Mouse (Mus musculus): ENCODE data around the gene Ang. TPM values are rescaled to one million over a fixed set of nuclear protein-coding genes. Genes with fewer than 3 reads are reported as not detected.

Gene Ang
- polyA plus RNA-seq, 1 experiment from 2014 or later = 3.7 TPM

- no peaks in the 10 kb centered on the region for H3K27me3 ChIP-seq
- WGBS = 94% methylated on average over 2 of the region's 2 CpGs
- H3K9ac ChIP-seq (replicated peaks) = no peak overlapping the region
- H3K4me3 ChIP-seq (replicated peaks) = no peak overlapping the region
- H3K4me2 ChIP-seq = no peak overlapping the region
- H3K9me3 ChIP-seq = no peaks in the 10 kb centered on the region
- H3K4me1 ChIP-seq (replicated peaks) = no peaks in the 10 kb centered on the region
- H3K36me3 ChIP-seq = no peaks in the 10 kb centered on the region
- H3K27ac ChIP-seq = no peak overlapping the region
- ATAC-seq (ENCODE audit: insufficient number of reproducible peaks, insufficient read depth, low FRiP score, low TSS enrichment, low read depth) = no peak
These were observed 21.3 kb upstream of the Ang start for GRCm38 (mm10) chr14:51069617-51070016.

DNA sequence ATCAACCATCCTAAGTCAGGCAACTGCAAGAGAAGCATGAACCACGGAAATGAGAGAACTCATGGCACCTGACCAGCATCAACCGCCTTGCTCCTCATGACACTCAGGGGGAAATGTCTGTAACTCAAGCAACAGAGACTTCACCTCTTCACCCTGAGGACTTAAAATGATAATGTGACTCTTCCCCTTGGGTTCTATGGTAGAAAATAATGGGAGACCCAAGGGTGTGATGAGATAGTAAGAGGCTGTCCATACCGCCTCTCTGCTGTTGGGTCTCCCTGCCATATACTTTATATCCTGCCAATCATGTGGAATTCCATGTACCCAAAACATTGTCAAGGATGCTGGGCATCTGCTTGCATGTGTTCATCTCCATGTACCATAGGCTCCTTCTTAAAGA, 16.6 kb upstream of the Ang start, which contains the start of gene Olfr750:
Gene Olfr750 (minus strand): TSS at position 101 of the 400 bp plus-strand sequence.
- Histone ChIP-seq H3K27me3 (no peaks in the 10 kb centered on the region), H3K9me3 (no peaks in the 10 kb centered on the region), H3K4me3 (replicated peaks) (no peak within 1 kb of the TSS), H3K4me2 (no peak within 1 kb of the TSS), H3K27ac (no peak within 1 kb of the TSS), H3K9ac (replicated peaks) (no peak within 1 kb of the TSS), H3K36me3 (no peaks in the 10 kb centered on the region), H3K4me1 (replicated peaks) (no peaks in the 10 kb centered on the region)
- 88% methylated on average over 3 of the region's 3 CpGs for WGBS
- no peak for ATAC-seq (ENCODE audit: insufficient number of reproducible peaks, insufficient read depth, low FRiP score, low TSS enrichment, low read depth)

GRCm38 (mm10) chr14:51079180-51079579, 11.8 kb upstream of the Ang start:
- H3K9me3 ChIP-seq = no peaks in the 10 kb centered on the region
- WGBS = 84% methylated on average over 1 of the region's 1 CpGs

GRCm38 (mm10) chr14:51081035-51081434, 9.9 kb upstream of the Ang start:
- no peak overlapping the region for H3K27ac ChIP-seq
- H3K36me3 ChIP-seq = no peaks in the 10 kb centered on the region
- WGBS = 85% methylated on average over 2 of the region's 2 CpGs
- H3K4me2 ChIP-seq = no peak overlapping the region
- no peaks in the 10 kb centered on the region for H3K9me3 ChIP-seq
- no peak for ATAC-seq (ENCODE audit: insufficient number of reproducible peaks, insufficient read depth, low FRiP score, low TSS enrichment, low read depth)
- peaks cover 45% of the 10 kb centered on the region for H3K27me3 ChIP-seq
- peaks cover 9% of the 10 kb centered on the region; the same call in 1 of the 2 replicates for H3K4me1 ChIP-seq (replicated peaks)
- H3K9ac ChIP-seq (replicated peaks) = no peak overlapping the region
- H3K4me3 ChIP-seq (replicated peaks) = no peak overlapping the region

More at GRCm38 (mm10) chr14:51079180-51079579, 11.8 kb upstream of the Ang start:
- H3K9ac ChIP-seq (replicated peaks) = no peak overlapping the region
- no peak overlapping the region for H3K27ac ChIP-seq
- H3K4me2 ChIP-seq = no peak overlapping the region
- peaks cover 42% of the 10 kb centered on the region for H3K27me3 ChIP-seq
- peaks cover 9% of the 10 kb centered on the region; the same call in 1 of the 2 replicates for H3K4me1 ChIP-seq (replicated peaks)
- no peaks in the 10 kb centered on the region for H3K36me3 ChIP-seq
- ATAC-seq (ENCODE audit: insufficient number of reproducible peaks, insufficient read depth, low FRiP score, low TSS enrichment, low read depth) = no peak
- no peak overlapping the region for H3K4me3 ChIP-seq (replicated peaks)

- H3K27ac ChIP-seq = no peak overlapping the region
- no peaks in the 10 kb centered on the region for H3K9me3 ChIP-seq
- peak overlapping the region; percentile 67 for H3K9ac ChIP-seq (replicated peaks)
- peak overlapping the region; percentile 89 for H3K4me2 ChIP-seq
- H3K4me1 ChIP-seq (replicated peaks) = peaks cover 9% of the 10 kb centered on the region; the same call in 1 of the 2 replicates
- WGBS = 2% methylated on average over 40 of the region's 40 CpGs
- peaks cover 45% of the 10 kb centered on the region for H3K27me3 ChIP-seq
- no peaks in the 10 kb centered on the region for H3K36me3 ChIP-seq
- peak overlapping the region; percentile 55 for H3K4me3 ChIP-seq (replicated peaks)
- ATAC-seq (ENCODE audit: insufficient number of reproducible peaks, insufficient read depth, low FRiP score, low TSS enrichment, low read depth) = 0 out of 2 replicates have a peak, but pooled peaks have one; percentile 55
These were observed 8.1 kb upstream of the Ang start for GRCm38 (mm10) chr14:51082599-51083581.

- H3K9ac ChIP-seq (replicated peaks) = no peak overlapping the region
- WGBS = 11% methylated on average over 7 of the region's 7 CpGs
- no peak for ATAC-seq (ENCODE audit: insufficient number of reproducible peaks, insufficient read depth, low FRiP score, low TSS enrichment, low read depth)
- H3K4me2 ChIP-seq = peak overlapping the region; percentile 89
- peaks cover 11% of the 10 kb centered on the region; the same call in 1 of the 2 replicates for H3K4me1 ChIP-seq (replicated peaks)
- H3K4me3 ChIP-seq (replicated peaks) = peak overlapping the region; percentile 55
- no peak overlapping the region for H3K27ac ChIP-seq
- no peaks in the 10 kb centered on the region for H3K9me3 ChIP-seq
- peaks cover 45% of the 10 kb centered on the region for H3K27me3 ChIP-seq
- no peaks in the 10 kb centered on the region for H3K36me3 ChIP-seq
These were observed 7.1 kb upstream of the Ang start for GRCm38 (mm10) chr14:51083805-51084204.

DNA sequence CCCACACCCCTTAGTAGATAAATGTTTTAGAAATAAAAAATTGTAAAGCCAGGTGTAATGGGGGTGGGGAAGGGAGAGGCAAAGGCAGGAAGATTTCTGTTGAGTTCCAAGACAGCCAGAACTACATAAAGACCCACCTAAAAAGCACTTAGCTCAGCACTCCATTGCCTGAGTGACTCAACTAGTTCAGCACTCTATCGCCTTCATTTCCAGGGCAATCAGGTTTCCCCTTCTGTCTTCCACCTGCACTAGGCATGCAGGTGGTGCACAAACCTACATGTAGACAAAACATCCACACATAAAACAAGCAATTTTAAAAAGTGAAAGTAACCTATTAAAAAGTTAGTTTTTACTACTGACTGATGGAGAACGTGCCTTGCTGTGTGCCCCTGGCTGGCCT, 5.9 kb upstream of the Ang start:
- ATAC-seq (ENCODE audit: insufficient number of reproducible peaks, insufficient read depth, low FRiP score, low TSS enrichment, low read depth) = no peak
- 65% methylated on average over 2 of the region's 2 CpGs for WGBS
- no peak overlapping the region for H3K4me2 ChIP-seq
- no peak overlapping the region for H3K27ac ChIP-seq
- H3K4me3 ChIP-seq (replicated peaks) = no peak overlapping the region
- H3K9me3 ChIP-seq = no peaks in the 10 kb centered on the region
- peaks cover 11% of the 10 kb centered on the region; the same call in 1 of the 2 replicates for H3K4me1 ChIP-seq (replicated peaks)
- no peak overlapping the region for H3K9ac ChIP-seq (replicated peaks)
- H3K36me3 ChIP-seq = no peaks in the 10 kb centered on the region
- H3K27me3 ChIP-seq = peaks cover 41% of the 10 kb centered on the region

DNA sequence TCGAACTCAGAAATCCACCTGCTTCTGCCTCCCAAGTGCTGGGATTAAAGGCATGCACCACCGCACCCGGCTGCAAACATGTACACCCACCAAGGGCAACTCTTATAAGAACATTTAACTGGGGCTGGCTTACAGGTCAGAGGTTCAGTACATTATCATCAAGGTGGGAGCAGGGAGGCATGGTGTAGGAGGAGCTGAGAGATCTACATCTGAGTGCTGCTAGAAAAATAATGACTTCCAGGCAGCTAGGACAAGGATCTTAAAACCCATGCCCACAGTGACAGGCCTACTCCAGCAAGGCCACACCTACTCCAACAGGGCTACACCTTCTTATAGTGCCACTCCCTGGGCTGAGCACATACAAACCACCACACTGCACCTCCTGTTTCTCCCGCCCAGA, 5.0 kb upstream of the Ang start:
- H3K27ac ChIP-seq = no peak overlapping the region
- ATAC-seq (ENCODE audit: insufficient number of reproducible peaks, insufficient read depth, low FRiP score, low TSS enrichment, low read depth) = no peak
- H3K4me2 ChIP-seq = no peak overlapping the region
- H3K9me3 ChIP-seq = no peaks in the 10 kb centered on the region
- 81% methylated on average over 4 of the region's 4 CpGs for WGBS
- no peak overlapping the region for H3K4me3 ChIP-seq (replicated peaks)
- H3K9ac ChIP-seq (replicated peaks) = no peak overlapping the region
- H3K4me1 ChIP-seq (replicated peaks) = peaks cover 11% of the 10 kb centered on the region; the same call in 1 of the 2 replicates
- H3K27me3 ChIP-seq = peaks cover 32% of the 10 kb centered on the region
- H3K36me3 ChIP-seq = no peaks in the 10 kb centered on the region

DNA sequence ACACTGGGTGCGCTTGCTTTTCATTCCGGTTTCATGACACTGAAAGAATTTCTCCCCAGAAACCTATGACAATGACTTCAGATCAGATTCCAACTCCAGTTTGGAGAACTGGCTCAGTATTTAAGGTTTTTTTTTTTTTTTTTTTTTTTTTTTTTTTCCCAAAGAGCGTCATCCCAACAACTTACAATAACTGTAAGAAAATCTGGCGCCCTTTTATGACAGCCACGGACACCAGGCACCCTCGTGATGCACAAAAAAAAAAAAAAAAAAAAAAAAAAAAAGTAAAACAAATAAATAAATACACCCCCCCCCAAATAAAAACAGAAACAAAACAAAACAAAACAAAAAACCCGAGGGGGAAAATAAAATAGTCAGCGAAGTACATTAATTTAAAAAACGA, 3.2 kb upstream of the Ang start:
- WGBS = 11% methylated on average over 9 of the region's 9 CpGs
- peak overlapping the region; percentile 59 for H3K4me3 ChIP-seq (replicated peaks)
- H3K9ac ChIP-seq (replicated peaks) = no peak overlapping the region
- H3K4me1 ChIP-seq (replicated peaks) = peaks cover 11% of the 10 kb centered on the region; the same call in 1 of the 2 replicates
- H3K27me3 ChIP-seq = peaks cover 16% of the 10 kb centered on the region
- ATAC-seq (ENCODE audit: insufficient number of reproducible peaks, insufficient read depth, low FRiP score, low TSS enrichment, low read depth) = no peak
- peak overlapping the region; percentile 68 for H3K4me2 ChIP-seq
- H3K27ac ChIP-seq = no peak overlapping the region
- H3K9me3 ChIP-seq = no peaks in the 10 kb centered on the region
- no peaks in the 10 kb centered on the region for H3K36me3 ChIP-seq

GRCm38 (mm10) chr14:51088166-51088969, 2.6 kb upstream of the Ang start:
- H3K27ac ChIP-seq = peak overlapping the region; percentile 75
- H3K36me3 ChIP-seq = no peaks in the 10 kb centered on the region
- H3K4me1 ChIP-seq (replicated peaks) = 0 out of 2 replicates have a peak, but pooled peaks cover 7% of the 10 kb centered on the region
- H3K4me3 ChIP-seq (replicated peaks) = peak overlapping the region; percentile 59
- peak overlapping the region; percentile 51 for H3K9ac ChIP-seq (replicated peaks)
- H3K27me3 ChIP-seq = peaks cover 10% of the 10 kb centered on the region; the same call in 1 of the 2 replicates
- peak; percentile 19; the same call in 1 of the 2 replicates for ATAC-seq (ENCODE audit: insufficient number of reproducible peaks, insufficient read depth, low FRiP score, low TSS enrichment, low read depth)
- WGBS = 1% methylated on average over 23 of the region's 23 CpGs
- H3K4me2 ChIP-seq = peak overlapping the region; percentile 68
- H3K9me3 ChIP-seq = no peaks in the 10 kb centered on the region

Data from limb, embryonic 12.5 days (tissue).